Mouse (Mus musculus): ENCODE measurements around the gene Psmb9.

- no peak for TF ChIP-seq POLR2A (IDR thresholded peaks at IDR 0.05; ENCODE audit: insufficient read length, low read depth)
- TF ChIP-seq E2F4 (IDR thresholded peaks at IDR 0.05; ENCODE audit: insufficient read depth): no peak
- no peak for TF ChIP-seq MYOG (IDR thresholded peaks at IDR 0.05; ENCODE audit: control insufficient read depth in 1 of 3, insufficient read depth in 1 of 3, insufficient read length in 2 of 3, low read depth in 2 of 3)
- TF ChIP-seq TCF3 (IDR thresholded peaks at IDR 0.05; ENCODE audit: insufficient read length, low read depth): no peak
Measured at GRCm38 (mm10) chr17:34185526-34185925, 2.0 kb downstream of the Psmb9 start.

Data from myocyte (in vitro differentiated cells).